Mouse (Mus musculus) heart, adult 2 months (tissue): ENCODE results near the gene Usp44. TPM values are rescaled to one million over a fixed set of nuclear protein-coding genes. Genes with fewer than 3 reads are reported as not detected.
"Not testable (repeated sequence)": the region's sequence is repeated elsewhere in the genome, so short reads cannot be mapped to it uniquely, and the experiment has no call there.

Experiments
- DNase-seq, 2 experiments: peaks; one replicate each; pipeline ENCODE4 v3.0.0; 2021
- H3K27ac ChIP-seq: fragments of 200-600 bp; 2 replicates; pipeline ENCODE4 v1.8.1; 2022
- H3K27me3 ChIP-seq: fragments of 200-500 bp; 2 replicates; pipeline ENCODE4 v1.6.1; 2012; ENCODE audit warnings: mild to moderate bottlenecking, low read length, inconsistent platforms, mixed read lengths; ENCODE audit not compliant: control insufficient read depth, insufficient read depth
- H3K36me3 ChIP-seq: fragments of 200-500 bp; 2 replicates; pipeline ENCODE4 v1.6.1; 2012; ENCODE audit warnings: low read length, inconsistent platforms; ENCODE audit not compliant: control insufficient read depth, insufficient read depth
- H3K4me1 ChIP-seq: fragments of 200-500 bp; 2 replicates; pipeline ENCODE4 v1.6.1; 2011; ENCODE audit warnings: low read length; ENCODE audit not compliant: control insufficient read depth, insufficient read depth
- H3K4me3 ChIP-seq: fragments of 200-600 bp; 2 replicates; pipeline ENCODE4 v1.8.1; 2022
- H3K79me2 ChIP-seq: fragments of 200-500 bp; replicated peaks from 2 replicates; pipeline ENCODE4 v1.6.1; 2012; ENCODE audit warnings: mild to moderate bottlenecking, inconsistent platforms, low read length, moderate library complexity, mixed read lengths; ENCODE audit not compliant: control insufficient read depth, insufficient read depth
- H3K9ac ChIP-seq: fragments of 200-500 bp; 2 replicates; pipeline ENCODE4 v1.6.1; 2012; ENCODE audit warnings: low read depth, mild to moderate bottlenecking, control low read depth, inconsistent platforms, low read length, mixed read lengths
- CTCF ChIP-seq: fragments of 200-600 bp; IDR thresholded peaks from 2 replicates; pipeline ENCODE4 v1.8.1; 2022; ENCODE audit warnings: antibody characterized with exemption, mild to moderate bottlenecking, moderate library complexity
- EP300 ChIP-seq: fragments of 200-500 bp; IDR thresholded peaks from 2 replicates; pipeline ENCODE4 v1.6.1; 2011; ENCODE audit warnings: low read depth, low read length, control low read depth; ENCODE audit not compliant: insufficient read depth
- POLR2A ChIP-seq: fragments of 200-500 bp; IDR thresholded peaks from 2 replicates; pipeline ENCODE4 v1.6.1; 2011; ENCODE audit warnings: mild to moderate bottlenecking, low read depth, low read length, control low read depth; ENCODE audit not compliant: insufficient read depth
- WGBS: fragments of 180-500 bp; shearing (Covaris S2); methylation state at CpG from one replicate; pipeline ENCODE4 v1.1.7; 2018; 5-methylcytosine and 5-hydroxymethylcytosine counted together
- intact Hi-C: fragments of 180-260 bp; cut with DNase I; formaldehyde crosslinking; loops from one replicate; pipeline ENCODE4 v1.15.1; 2025
- polyA plus RNA-seq: library from polyadenylated mRNA; depleted of rRNA; stranded (reverse); fragments of >200 nt; gene quantifications from 2 replicates; pipeline ENCODE4 v1.2.3, GENCODE M21; 2012
- total RNA-seq, 2 experiments: library from RNA; stranded (reverse); gene quantifications; 2 replicates each; pipeline ENCODE4 v1.2.3; 2021

Gene Usp44
- total and polyA plus RNA-seq, 3 experiments, result not detected

DNA sequence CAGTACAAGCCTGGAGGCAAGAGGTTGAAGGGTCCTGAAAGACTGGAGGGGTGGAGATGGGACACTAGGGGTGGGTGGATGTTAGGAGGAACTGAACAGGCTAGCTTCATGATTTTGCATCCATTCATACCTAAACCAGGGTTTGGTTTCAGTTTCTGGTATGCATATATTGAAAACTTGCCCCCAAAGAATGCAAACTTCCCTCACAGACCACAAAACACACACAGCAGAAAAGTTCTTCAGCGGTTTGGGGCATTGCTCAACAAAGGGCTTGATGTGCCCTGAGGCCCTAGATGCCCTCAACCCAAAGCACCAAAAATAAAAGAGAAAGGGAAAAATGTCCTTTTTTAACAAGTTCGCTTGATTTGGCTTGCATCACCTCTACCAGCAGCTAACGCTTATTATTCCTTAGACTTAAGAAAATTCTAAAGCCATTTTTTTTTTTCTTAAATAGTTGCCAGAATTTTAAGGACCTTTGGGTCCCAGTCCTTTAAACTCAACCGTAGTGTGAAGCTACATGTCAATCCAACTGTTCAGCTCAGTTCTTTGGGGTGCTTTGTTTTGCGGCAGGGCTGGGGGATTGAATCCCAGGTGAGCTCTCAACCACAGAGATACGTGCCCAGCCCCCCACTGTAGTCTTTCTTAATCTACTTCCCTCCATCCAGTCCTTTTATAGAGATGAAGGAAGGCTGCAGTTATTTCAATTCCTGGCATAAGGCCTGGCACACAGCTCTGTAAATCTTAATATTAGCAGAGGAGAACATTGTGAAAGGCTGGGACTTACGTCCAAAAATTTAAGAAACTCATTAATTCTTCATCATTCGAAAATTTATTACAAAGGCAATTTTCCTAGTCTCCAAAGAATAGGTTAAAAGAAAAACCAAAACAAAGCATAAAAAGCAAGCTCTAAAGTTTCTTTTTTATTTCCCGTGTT, 1.2 kb upstream of the Usp44 start:
- no peak overlapping the region for H3K9ac ChIP-seq
- H3K79me2 ChIP-seq, result no peaks in the 10 kb centered on the region
- TF ChIP-seq CTCF, result no peak
- no peak for TF ChIP-seq POLR2A
- TF ChIP-seq EP300, result no peak
- H3K4me1 ChIP-seq, result no peaks in the 10 kb centered on the region
- intact Hi-C loops, result no loop called here
- H3K27ac ChIP-seq, result no peak overlapping the region
- 72% methylated on average over 9 of the region's 9 CpGs for WGBS
- H3K4me3 ChIP-seq, result no peak overlapping the region
- H3K36me3 ChIP-seq, result no peaks in the 10 kb centered on the region
- H3K27me3 ChIP-seq, result peaks cover 15% of the 10 kb centered on the region
- no peak for DNase-seq

DNA sequence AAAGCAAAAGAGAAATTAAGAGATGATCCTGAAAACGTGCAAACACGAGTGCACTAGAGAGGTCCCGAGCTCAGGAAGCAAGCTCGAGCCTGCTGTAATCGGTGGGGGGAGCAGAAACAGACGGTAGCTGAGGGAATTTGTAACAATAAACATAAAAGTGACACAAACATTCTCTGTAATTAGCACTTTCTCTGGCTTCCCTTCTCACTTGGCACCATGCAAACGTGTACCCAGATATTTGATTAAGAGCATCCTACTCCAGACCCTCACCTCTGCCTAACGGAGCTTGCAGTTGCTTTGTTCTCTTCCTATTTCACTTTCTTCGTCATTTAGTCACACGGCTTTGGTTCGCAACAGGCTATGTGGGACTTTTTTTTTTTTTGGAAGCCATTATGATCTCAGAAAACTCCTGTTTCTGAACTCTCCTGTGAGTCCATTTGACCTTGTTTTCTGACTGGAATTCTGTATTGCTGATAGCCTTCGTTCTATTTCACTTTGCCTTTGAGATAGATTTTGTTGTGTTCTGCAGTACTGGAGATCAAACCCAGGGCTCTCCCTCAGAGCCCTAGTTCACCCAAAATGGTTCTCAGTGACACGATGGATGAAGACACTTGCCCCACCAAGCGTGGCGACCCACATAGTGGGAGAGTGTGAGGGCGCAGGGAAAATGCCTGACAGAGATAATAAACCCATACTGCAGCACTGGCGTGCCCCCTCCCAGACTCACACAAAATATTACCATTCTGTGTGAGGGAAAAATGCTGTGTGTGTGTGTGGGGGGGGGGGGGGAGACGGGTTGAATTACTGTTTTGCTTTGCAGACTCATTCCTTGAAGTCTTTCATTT, 597 bp downstream of the Usp44 start:
- no peak for DNase-seq
- no peak for TF ChIP-seq CTCF
- TF ChIP-seq POLR2A, result no peak
- intact Hi-C loops, result no loop called here
- Histone ChIP-seq H3K27ac (no peak overlapping the region), H3K27me3 (peaks cover 16% of the 10 kb centered on the region), H3K9ac (no peak overlapping the region), H3K4me1 (no peaks in the 10 kb centered on the region), H3K79me2 (no peaks in the 10 kb centered on the region), H3K4me3 (no peak overlapping the region), H3K36me3 (no peaks in the 10 kb centered on the region)
- whole genome bisulfite sequencing, result 19% methylated on average over 18 of the region's 18 CpGs

GRCm38 (mm10) chr10:93832811-93833210, 1.5 kb downstream of the Usp44 start:
- no peak for TF ChIP-seq POLR2A
- TF ChIP-seq EP300, result no peak
- TF ChIP-seq CTCF, result no peak
- Histone ChIP-seq H3K27me3 (peaks cover 16% of the 10 kb centered on the region), H3K4me3 (no peak overlapping the region), H3K79me2 (no peaks in the 10 kb centered on the region), H3K4me1 (no peaks in the 10 kb centered on the region), H3K27ac (no peak overlapping the region), H3K9ac (no peak overlapping the region), H3K36me3 (no peaks in the 10 kb centered on the region)
- 44% methylated on average over 9 of the region's 9 CpGs for WGBS
- intact Hi-C loops, result no loop called here
- DNase-seq, result no peak

- TF ChIP-seq EP300, result no peak
- TF ChIP-seq CTCF, result no peak
- TF ChIP-seq POLR2A, result no peak
- H3K27me3 ChIP-seq, result peaks cover 16% of the 10 kb centered on the region
Observed at GRCm38 (mm10) chr10:93833370-93833698, 2.0 kb downstream of the Usp44 start.

DNA sequence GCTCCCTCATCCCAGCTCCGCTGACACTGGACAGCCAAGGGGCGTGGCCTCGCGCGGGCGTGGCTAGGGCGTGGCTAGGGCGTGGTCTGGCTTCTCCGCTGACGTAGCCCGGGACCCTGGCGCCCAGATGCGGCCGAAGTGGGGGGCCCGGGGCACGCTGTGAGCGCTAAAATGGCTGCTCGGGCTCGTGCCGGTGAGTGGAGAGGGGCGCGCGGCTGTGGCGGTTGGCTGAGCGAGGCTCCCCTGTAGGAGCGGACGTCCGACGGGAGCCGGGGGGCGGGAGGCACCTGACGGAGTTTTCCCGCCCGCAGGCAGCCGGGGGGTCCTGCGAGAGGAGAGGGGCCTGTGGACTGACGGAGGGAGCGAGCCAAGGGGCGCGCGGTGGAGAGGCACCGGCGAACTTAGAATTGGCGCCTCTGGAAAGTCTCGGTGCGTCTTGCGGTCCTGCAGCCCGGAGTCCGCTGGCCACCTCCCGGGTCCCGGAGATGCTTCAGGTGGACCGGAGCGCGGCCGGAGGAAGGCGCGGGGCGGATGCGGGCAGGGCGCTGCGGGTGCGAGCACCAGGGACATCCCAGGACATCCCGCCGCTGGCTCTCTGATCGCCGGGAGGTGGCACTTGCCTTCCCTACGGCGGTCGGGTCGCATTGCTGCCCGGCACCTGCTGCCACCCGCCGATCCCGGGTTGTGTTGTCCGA, 2.5 kb downstream of the Usp44 start:
- DNase-seq, result peak; percentile 41 to 67
- H3K36me3 ChIP-seq, result no peaks in the 10 kb centered on the region
- H3K9ac ChIP-seq, result no peak overlapping the region
- H3K4me1 ChIP-seq, result no peaks in the 10 kb centered on the region
- no peak for TF ChIP-seq POLR2A
- TF ChIP-seq CTCF, result 0 out of 2 replicates have a peak, but pooled peaks have one; percentile 17
- no peaks in the 10 kb centered on the region for H3K79me2 ChIP-seq
- H3K27ac ChIP-seq, result no peak overlapping the region
- peaks cover 16% of the 10 kb centered on the region for H3K27me3 ChIP-seq
- intact Hi-C loops, result no loop called here
- 1% methylated on average over 72 of the region's 75 CpGs for whole genome bisulfite sequencing
- H3K4me3 ChIP-seq, result peak overlapping the region; percentile 46

More at GRCm38 (mm10) chr10:93833370-93833698, 2.0 kb downstream of the Usp44 start:
- intact Hi-C loops, result no loop called here
- DNase-seq, result no peak
- Histone ChIP-seq H3K36me3 (no peaks in the 10 kb centered on the region), H3K27ac (no peak overlapping the region), H3K4me3 (peak overlapping the region; percentile 46), H3K9ac (no peak overlapping the region), H3K4me1 (no peaks in the 10 kb centered on the region), H3K79me2 (no peaks in the 10 kb centered on the region)
- 4% methylated on average over 16 of the region's 16 CpGs for WGBS

GRCm38 (mm10) chr10:93834394-93834745, 3.0 kb downstream of the Usp44 start:
- WGBS, result 15% methylated on average over 13 of the region's 13 CpGs

GRCm38 (mm10) chr10:93835115-93835514, 3.8 kb downstream of the Usp44 start:
- H3K36me3 ChIP-seq, H3K79me2 ChIP-seq, H3K4me1 ChIP-seq, intact Hi-C loops, H3K4me3 ChIP-seq, DNase-seq, H3K27ac ChIP-seq, H3K9ac ChIP-seq: not testable (repeated sequence)
- H3K27me3 ChIP-seq, result peaks cover 16% of the 10 kb centered on the region
- 93% methylated on average over 7 of the region's 7 CpGs for WGBS

More at GRCm38 (mm10) chr10:93834394-93834745, 3.0 kb downstream of the Usp44 start:
- DNase-seq, result no peak
- Histone ChIP-seq H3K27me3 (peaks cover 16% of the 10 kb centered on the region), H3K36me3 (no peaks in the 10 kb centered on the region), H3K9ac (no peak overlapping the region), H3K4me1 (no peaks in the 10 kb centered on the region), H3K4me3 (peak overlapping the region; percentile 46), H3K27ac (no peak overlapping the region), H3K79me2 (no peaks in the 10 kb centered on the region)
- no peak for TF ChIP-seq EP300
- no peak for TF ChIP-seq CTCF
- no peak for TF ChIP-seq POLR2A
- intact Hi-C loops, result no loop called here
